Mouse (Mus musculus) kidney, embryonic 15.5 days (tissue): ENCODE data around the gene Tns1. TPM values are rescaled to one million over a fixed set of nuclear protein-coding genes. Genes with fewer than 3 reads are reported as not detected.
A peak's percentile ranks its signal among the peaks of the same experiment; 100 is the strongest.

Experiments
- ATAC-seq: fragments of 200-750 bp; cut with Nextera tagmentation; replicated peaks from 2 replicates; pipeline ENCODE4 v1.8.0; 2017; ENCODE audit warnings: moderate TSS enrichment; ENCODE audit not compliant: low FRiP score
- H3K27ac ChIP-seq: fragments of 300-500 bp; sonication (generic); 2 replicates; pipeline ENCODE4 v1.5.1; 2015; ENCODE audit warnings: mild to moderate bottlenecking, inconsistent platforms
- H3K27me3 ChIP-seq: fragments of 300-500 bp; sonication (generic); 2 replicates; pipeline ENCODE4 v1.6.1; 2015; ENCODE audit warnings: inconsistent platforms
- H3K36me3 ChIP-seq: fragments of 300-500 bp; sonication (generic); 2 replicates; pipeline ENCODE4 v1.6.1; 2015; ENCODE audit warnings: inconsistent platforms
- H3K4me1 ChIP-seq: fragments of 300-500 bp; sonication (generic); 2 replicates; pipeline ENCODE4 v1.6.1; 2015; ENCODE audit warnings: inconsistent platforms
- H3K4me2 ChIP-seq: fragments of 300-500 bp; sonication (generic); 2 replicates; pipeline ENCODE4 v1.6.1; 2015; ENCODE audit warnings: moderate library complexity, mild to moderate bottlenecking, inconsistent platforms
- H3K4me3 ChIP-seq: fragments of 300-500 bp; sonication (generic); replicated peaks from 2 replicates; pipeline ENCODE4 v1.5.1; 2015; ENCODE audit warnings: mild to moderate bottlenecking, inconsistent platforms
- H3K9ac ChIP-seq: fragments of 300-500 bp; sonication (generic); 2 replicates; pipeline ENCODE4 v1.6.1; 2015; ENCODE audit warnings: mild to moderate bottlenecking, inconsistent platforms
- H3K9me3 ChIP-seq: fragments of 300-500 bp; sonication (generic); replicated peaks from 2 replicates; pipeline ENCODE4 v1.6.1; 2016; ENCODE audit warnings: inconsistent platforms
- WGBS: fragments of 180-500 bp; shearing (Covaris S2); methylation state at CpG from one replicate; pipeline ENCODE4 v1.1.7; 2015; ENCODE audit warnings: mixed read lengths; 5-methylcytosine and 5-hydroxymethylcytosine counted together
- polyA plus RNA-seq: library from polyadenylated mRNA; unstranded; fragments of >200 nt; fragmentation: Nextera tagmentation; extraction: Ambion mirVana; gene quantifications from 2 replicates; pipeline ENCODE4 v1.2.1, GENCODE M21; 2015

Gene Tns1
- polyA plus RNA-seq, 1 experiment from 2014 or later, result 70.9 TPM

DNA sequence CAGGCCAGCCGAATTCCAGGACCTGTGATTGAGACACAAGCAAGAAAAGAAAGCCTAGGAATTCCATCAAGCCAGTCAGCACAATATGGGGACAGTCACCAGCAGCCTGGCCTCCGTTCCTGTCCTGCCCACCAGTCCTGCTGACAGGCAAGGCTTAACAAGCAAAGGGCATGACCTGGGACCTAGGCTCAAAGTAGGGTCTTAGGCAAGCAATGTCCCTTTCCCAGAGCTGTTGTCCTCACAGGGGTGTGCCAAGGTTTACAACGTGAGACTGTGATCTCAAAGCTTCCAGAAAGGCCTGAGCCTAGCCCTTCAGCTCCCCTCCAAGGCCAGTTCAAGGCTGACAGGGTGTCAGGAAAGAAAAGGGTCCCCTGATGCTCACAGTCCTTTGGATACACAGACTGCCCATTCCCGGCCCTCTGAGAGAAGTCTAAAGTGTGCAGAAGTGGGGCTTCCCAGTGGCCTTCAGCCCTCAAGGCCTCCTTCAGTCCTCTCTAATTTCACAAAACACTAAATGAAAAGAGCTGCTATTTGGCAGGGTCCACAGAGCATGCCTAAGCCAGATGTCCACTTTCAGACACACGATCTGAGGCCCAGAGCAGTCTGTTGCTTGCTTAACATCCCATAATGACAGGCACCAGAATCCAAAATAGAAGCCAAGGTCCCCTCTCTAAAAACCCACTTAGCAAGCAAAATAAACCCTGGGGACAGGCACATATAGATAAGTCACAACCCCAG lies 131.9 kb downstream of the Tns1 start:
- ATAC-seq, result no peak

DNA sequence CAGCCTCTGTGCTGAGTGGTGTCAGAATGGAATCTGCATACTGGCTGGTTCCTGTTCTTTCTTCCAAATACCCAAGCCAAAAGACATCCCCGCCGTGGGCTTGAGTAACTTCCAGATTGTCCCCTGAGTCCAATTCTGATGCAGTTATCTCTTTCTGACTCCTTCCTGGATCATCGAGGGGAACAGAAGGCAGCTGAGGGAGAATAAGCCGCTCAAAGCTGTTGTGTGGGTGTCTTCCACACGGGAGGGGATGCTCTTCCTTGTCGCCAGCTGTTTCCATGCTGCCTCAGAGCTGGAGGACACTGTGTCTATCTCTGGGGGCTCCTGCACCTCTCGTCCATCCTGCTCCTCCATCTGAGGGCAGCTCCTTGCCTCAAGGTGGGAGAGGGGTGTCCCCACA lies 133.0 kb downstream of the Tns1 start:
- Histone ChIP-seq H3K9ac (no peak overlapping the region), H3K36me3 (peaks cover 74% of the 10 kb centered on the region), H3K4me2 (no peak overlapping the region), H3K27me3 (no peaks in the 10 kb centered on the region), H3K4me1 (peaks cover 25% of the 10 kb centered on the region), H3K27ac (no peak overlapping the region), H3K9me3 (no peaks in the 10 kb centered on the region), H3K4me3 (no peak overlapping the region)
- no peak for ATAC-seq
- 75% methylated on average over 7 of the region's 7 CpGs for WGBS

More for the DNA sequence above, 131.9 kb downstream of the Tns1 start:
- Histone ChIP-seq H3K4me3 (no peak overlapping the region), H3K27me3 (no peaks in the 10 kb centered on the region), H3K36me3 (peaks cover 85% of the 10 kb centered on the region), H3K4me2 (no peak overlapping the region), H3K27ac (0 out of 2 replicates have a peak overlapping the region, but pooled peaks have one; percentile 32), H3K9me3 (no peaks in the 10 kb centered on the region), H3K4me1 (peaks cover 27% of the 10 kb centered on the region), H3K9ac (no peak overlapping the region)
- WGBS, result 49% methylated on average over 5 of the region's 5 CpGs

DNA sequence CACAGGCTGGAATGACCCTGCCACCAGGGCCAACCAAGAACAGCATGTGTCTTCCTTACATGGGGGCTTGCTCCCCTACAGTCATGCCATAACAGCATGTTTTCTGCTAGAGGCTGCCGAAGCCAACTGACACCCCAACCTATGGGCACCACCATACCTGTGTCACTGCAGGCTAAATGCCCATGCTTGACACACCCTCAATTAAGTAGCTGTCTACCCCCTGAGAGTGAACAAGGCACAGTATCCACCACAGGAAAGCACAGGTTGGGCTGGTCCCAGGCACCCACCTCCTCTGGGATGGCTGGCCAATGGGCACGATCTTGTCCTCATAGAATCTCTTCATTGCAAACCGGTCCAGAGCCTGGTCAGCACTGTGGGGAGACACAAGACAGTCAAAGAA lies 134.2 kb downstream of the Tns1 start:
- no peak overlapping the region for H3K27ac ChIP-seq
- ATAC-seq, result no peak
- WGBS, result 83% methylated on average over 3 of the region's 3 CpGs
- no peak overlapping the region for H3K4me2 ChIP-seq
- no peak overlapping the region for H3K9ac ChIP-seq
- peaks cover 19% of the 10 kb centered on the region for H3K4me1 ChIP-seq
- no peaks in the 10 kb centered on the region for H3K27me3 ChIP-seq
- no peak overlapping the region for H3K4me3 ChIP-seq
- H3K9me3 ChIP-seq, result no peaks in the 10 kb centered on the region
- peaks cover 75% of the 10 kb centered on the region for H3K36me3 ChIP-seq

DNA sequence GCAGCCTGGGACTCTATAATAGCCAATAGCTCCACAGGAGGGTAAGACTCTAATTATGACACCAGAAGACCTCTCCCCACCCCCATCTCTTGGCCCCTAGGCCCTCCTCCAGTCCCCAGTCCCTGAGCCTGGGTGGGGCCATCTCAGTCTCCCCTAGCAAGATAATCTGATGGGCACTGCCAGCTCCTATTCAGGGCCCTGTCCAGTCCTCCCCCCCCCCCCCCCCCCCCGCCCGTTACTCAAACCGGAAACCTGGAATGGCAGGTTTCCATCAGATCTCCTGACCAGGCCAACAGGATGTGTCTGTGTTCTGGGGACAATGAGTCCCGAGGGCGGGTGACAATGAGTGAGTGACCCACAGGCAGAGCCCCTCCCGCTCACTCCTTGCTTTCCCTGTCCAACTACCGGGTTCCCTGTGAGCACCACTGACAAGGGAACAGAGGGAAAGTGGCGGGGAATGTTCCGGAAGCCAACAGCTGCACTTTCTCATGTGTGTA lies 136.5 kb downstream of the Tns1 start:
- Histone ChIP-seq H3K4me2 (no peak overlapping the region), H3K4me1 (peaks cover 15% of the 10 kb centered on the region), H3K27me3 (no peaks in the 10 kb centered on the region), H3K27ac (peak overlapping the region; percentile 48; the same call in 1 of the 2 replicates), H3K9ac (no peak overlapping the region), H3K9me3 (no peaks in the 10 kb centered on the region), H3K36me3 (peaks cover 79% of the 10 kb centered on the region), H3K4me3 (no peak overlapping the region)
- WGBS, result 42% methylated on average over 8 of the region's 9 CpGs
- ATAC-seq, result 0 out of 2 replicates have a peak, but pooled peaks have one; percentile 20

DNA sequence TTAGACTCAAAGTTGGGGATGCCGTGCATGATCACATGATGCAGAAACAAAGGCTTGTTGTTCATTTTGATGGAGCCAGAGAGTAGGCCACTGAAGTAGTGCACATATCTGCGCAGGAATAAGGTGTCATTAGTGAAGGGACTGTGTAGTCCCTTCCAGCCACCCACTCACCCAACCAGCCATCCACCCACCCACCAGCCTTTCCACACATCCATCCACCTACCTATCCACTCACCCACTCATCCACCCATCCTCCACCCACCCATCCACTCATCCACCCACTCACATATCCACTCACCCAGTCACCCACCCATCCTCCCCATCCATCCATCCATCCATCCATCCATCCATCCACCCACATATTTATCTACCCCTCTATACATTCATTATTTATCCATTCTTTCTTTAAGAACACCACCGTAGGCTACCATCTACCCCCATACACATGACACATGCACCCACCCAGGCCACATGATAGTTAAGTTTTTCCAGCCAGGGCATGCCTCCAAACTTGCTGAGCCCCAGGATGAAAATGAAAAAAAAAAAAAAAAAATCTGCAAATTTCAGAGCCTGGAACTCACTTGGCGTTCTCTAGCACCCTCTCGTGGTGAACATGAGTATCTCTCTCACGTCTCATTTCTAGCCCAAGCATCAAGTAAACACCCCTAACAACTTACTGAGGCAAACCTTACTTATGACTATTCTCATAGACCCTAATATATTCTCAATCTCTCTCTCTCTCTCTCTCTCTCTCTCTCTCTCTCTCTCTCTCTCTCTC lies 137.8 kb downstream of the Tns1 start:
- H3K4me2 ChIP-seq, result no peak overlapping the region
- H3K36me3 ChIP-seq, result peaks cover 83% of the 10 kb centered on the region
- H3K9ac ChIP-seq, result no peak overlapping the region
- no peak overlapping the region for H3K4me3 ChIP-seq
- 50% methylated on average over 6 of the region's 6 CpGs for WGBS
- H3K4me1 ChIP-seq, result peaks cover 13% of the 10 kb centered on the region
- ATAC-seq, result no peak
- no peaks in the 10 kb centered on the region for H3K27me3 ChIP-seq
- H3K9me3 ChIP-seq, result no peaks in the 10 kb centered on the region
- no peak overlapping the region for H3K27ac ChIP-seq

DNA sequence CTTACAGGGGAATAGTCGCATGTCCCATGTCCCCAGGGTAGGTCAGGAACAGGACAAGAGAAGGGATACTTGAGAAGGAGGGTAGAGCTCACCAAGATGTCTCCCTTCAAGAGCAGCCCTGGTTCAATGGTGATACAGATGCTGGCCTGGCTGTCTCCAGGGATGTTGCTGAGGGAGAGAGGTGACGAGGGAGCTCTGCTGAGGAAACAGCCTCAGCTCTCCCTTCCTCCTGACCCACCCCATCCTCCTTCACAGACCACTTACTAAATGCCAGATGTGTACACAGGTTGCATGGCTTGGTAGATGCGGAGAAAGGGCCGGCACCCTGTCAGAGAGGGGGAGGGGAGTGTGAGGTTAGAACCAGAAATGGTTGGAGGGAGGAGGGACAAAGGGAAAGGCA lies 138.6 kb downstream of the Tns1 start:
- no peak for ATAC-seq
- no peak overlapping the region for H3K27ac ChIP-seq
- no peaks in the 10 kb centered on the region for H3K27me3 ChIP-seq
- H3K4me2 ChIP-seq, result no peak overlapping the region
- H3K4me3 ChIP-seq, result no peak overlapping the region
- H3K36me3 ChIP-seq, result peaks cover 80% of the 10 kb centered on the region
- H3K9me3 ChIP-seq, result no peaks in the 10 kb centered on the region
- WGBS, result 86% methylated on average over 4 of the region's 4 CpGs
- peaks cover 13% of the 10 kb centered on the region for H3K4me1 ChIP-seq
- no peak overlapping the region for H3K9ac ChIP-seq

DNA sequence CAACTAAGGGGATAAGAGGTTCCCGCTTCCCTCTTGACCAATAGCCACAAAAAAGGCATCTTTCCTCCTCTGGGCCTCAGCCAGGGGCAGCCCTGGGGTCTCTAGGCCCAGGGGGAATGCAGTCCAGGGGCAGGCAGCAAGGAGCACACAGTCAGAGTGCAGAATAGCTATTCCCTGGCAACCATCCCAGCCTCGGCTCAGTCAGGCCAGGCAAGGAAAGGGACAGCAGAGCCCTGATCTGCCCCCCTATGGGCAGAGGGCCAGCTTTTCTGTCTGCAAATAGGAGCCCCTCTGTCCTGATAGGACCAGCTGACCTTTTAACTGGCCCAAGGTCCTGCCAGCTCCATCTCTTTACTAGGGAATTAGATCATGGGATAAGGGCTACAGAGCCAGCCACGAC lies 145.0 kb downstream of the Tns1 start:
- H3K4me3 ChIP-seq, result no peak overlapping the region
- H3K27ac ChIP-seq, result no peak overlapping the region
- H3K9ac ChIP-seq, result no peak overlapping the region
- no peak overlapping the region for H3K4me2 ChIP-seq
- ATAC-seq, result 0 out of 2 replicates have a peak, but pooled peaks have one; percentile 33
- H3K36me3 ChIP-seq, result peaks cover 81% of the 10 kb centered on the region
- no peaks in the 10 kb centered on the region for H3K9me3 ChIP-seq
- H3K27me3 ChIP-seq, result no peaks in the 10 kb centered on the region
- WGBS, result 74% methylated on average over 3 of the region's 3 CpGs
- peaks cover 14% of the 10 kb centered on the region for H3K4me1 ChIP-seq

DNA sequence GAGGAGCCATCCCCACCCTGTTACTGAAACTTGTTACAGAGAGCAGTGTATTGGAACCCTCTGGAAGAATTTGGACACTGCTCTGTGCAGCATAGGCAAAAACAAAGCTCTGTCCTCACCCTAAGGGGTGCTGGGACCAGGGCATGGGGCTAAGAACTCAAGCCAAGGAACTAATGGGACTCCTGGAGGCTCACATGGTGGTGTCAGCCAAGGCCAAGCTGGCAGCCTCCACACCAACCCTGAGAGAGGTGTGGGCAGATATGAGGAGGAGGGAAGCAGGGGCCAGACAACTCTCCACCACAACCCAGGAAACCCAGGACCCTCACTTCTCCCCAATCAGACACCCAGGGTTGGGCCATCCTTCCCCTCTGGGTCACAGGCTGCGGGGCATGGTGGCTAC lies 145.7 kb downstream of the Tns1 start:
- H3K9ac ChIP-seq, result no peak overlapping the region
- no peaks in the 10 kb centered on the region for H3K27me3 ChIP-seq
- no peak for ATAC-seq
- H3K4me2 ChIP-seq, result no peak overlapping the region
- no peak overlapping the region for H3K4me3 ChIP-seq
- no peaks in the 10 kb centered on the region for H3K9me3 ChIP-seq
- WGBS, result 89% methylated on average over 1 of the region's 1 CpGs
- peaks cover 80% of the 10 kb centered on the region for H3K36me3 ChIP-seq
- no peak overlapping the region for H3K27ac ChIP-seq
- H3K4me1 ChIP-seq, result peaks cover 20% of the 10 kb centered on the region

DNA sequence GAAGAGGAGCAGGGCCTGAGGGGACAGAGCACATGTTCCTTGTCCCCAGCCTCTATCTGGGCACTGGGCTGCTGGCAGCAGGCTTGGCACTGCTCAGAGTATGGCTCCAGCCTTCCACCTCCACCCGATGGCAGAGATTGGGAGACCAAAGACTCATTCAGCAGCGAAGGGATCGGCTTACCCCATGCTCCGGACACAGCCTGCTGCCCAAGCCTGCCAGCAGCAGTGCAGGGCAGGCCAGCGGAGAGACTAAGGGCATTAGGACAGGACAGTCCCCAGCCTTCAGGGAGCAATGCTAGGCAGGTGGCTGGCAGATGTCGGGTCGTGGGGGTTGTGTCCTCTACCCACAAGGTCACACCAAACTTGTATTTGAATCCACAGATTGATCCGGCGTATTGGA lies 150.3 kb downstream of the Tns1 start:
- ATAC-seq, result peak; percentile 23; the same call in 1 of the 2 replicates
- Histone ChIP-seq H3K27ac (no peak overlapping the region), H3K9me3 (no peaks in the 10 kb centered on the region), H3K9ac (no peak overlapping the region), H3K27me3 (no peaks in the 10 kb centered on the region), H3K4me2 (no peak overlapping the region), H3K36me3 (peaks cover 55% of the 10 kb centered on the region), H3K4me1 (peaks cover 45% of the 10 kb centered on the region), H3K4me3 (no peak overlapping the region)
- 55% methylated on average over 9 of the region's 9 CpGs for WGBS

DNA sequence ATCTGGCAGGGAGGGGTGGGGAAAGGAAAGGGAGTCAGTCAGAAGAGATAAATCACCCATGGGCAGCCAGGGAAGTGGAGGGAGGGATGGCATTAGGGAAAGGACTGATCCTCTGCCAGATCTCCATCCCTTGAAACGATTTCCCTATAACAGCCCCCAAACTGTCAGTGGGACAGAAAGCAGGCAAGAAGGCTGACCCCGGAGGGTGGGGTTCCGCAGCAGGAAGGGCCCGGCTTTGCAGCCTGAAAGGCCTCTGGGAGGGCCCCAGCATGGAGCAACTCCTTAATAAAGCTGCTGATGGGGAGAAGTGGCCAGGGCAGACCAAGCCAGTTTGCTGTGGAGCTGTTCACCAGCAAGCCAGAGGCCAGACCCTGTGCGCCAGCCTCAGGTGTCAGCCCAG lies 151.5 kb downstream of the Tns1 start:
- Histone ChIP-seq H3K4me1 (peaks cover 56% of the 10 kb centered on the region), H3K4me3 (no peak overlapping the region), H3K9ac (no peak overlapping the region), H3K36me3 (peaks cover 50% of the 10 kb centered on the region), H3K4me2 (no peak overlapping the region), H3K27me3 (no peaks in the 10 kb centered on the region), H3K9me3 (no peaks in the 10 kb centered on the region), H3K27ac (peak overlapping the region; percentile 54)
- peak; percentile 24; the same call in 1 of the 2 replicates for ATAC-seq
- 41% methylated on average over 5 of the region's 5 CpGs for WGBS

DNA sequence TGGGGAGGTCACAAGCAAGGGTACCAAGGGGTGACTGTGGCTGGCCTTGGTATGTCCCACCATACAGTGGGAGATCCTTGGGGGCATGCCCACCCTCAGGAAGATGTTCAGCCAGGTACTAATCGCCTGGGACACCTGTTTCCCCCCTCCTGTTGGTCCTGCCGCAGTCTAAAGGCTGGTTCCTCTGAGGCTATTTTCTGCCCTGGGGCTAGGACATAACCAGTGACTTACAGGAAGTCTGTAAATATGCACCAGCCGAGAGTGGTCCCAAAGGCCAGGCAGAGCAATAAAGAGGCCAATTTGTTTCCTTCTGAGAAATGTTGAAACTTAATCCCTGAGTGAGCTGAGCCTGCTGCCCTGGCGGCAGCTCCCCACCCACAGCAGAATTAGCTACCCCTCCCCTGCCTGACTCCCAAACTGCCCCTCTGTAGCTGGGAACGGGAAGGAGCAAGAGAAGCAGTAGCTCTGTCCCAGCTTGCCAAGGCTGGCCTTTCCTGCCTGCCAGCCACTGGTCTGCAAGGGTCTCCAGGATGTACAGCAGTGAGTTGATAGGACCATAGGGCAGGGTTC lies 154.0 kb downstream of the Tns1 start:
- Histone ChIP-seq H3K9ac (no peak overlapping the region), H3K4me2 (no peak overlapping the region), H3K4me3 (no peak overlapping the region), H3K27ac (peak overlapping the region; percentile 79), H3K4me1 (peaks cover 69% of the 10 kb centered on the region), H3K27me3 (no peaks in the 10 kb centered on the region), H3K9me3 (no peaks in the 10 kb centered on the region), H3K36me3 (peaks cover 40% of the 10 kb centered on the region)
- WGBS, result 4% methylated on average over 5 of the region's 5 CpGs
- peak; percentile 10; the same call in 1 of the 2 replicates for ATAC-seq
